Mouse (Mus musculus) thymus, adult 2 months (tissue): Measurements from ENCODE around the gene Zfand4. TPM values are rescaled to one million over a fixed set of nuclear protein-coding genes. Genes with fewer than 3 reads are reported as not detected.
A peak's percentile ranks its signal among the peaks of the same experiment; 100 is the strongest.

Source experiments
- DNase-seq: peaks from one replicate; pipeline ENCODE4 v3.0.0; 2021
- H3K27ac ChIP-seq: fragments of 200-500 bp; 2 replicates; pipeline ENCODE4 v1.5.1; 2012; ENCODE audit warnings: low read length, control low read depth; ENCODE audit not compliant: control insufficient read depth, insufficient read depth
- H3K27me3 ChIP-seq: fragments of 200-500 bp; 2 replicates; pipeline ENCODE4 v1.6.1; 2012; ENCODE audit warnings: mild to moderate bottlenecking, low read length, moderate library complexity, mixed read lengths; ENCODE audit not compliant: control insufficient read depth, insufficient read depth
- H3K36me3 ChIP-seq: fragments of 200-500 bp; 2 replicates; pipeline ENCODE4 v1.6.1; 2012; ENCODE audit warnings: mild to moderate bottlenecking, low read length, moderate library complexity; ENCODE audit not compliant: control insufficient read depth, insufficient read depth
- H3K4me1 ChIP-seq: fragments of 200-500 bp; replicated peaks from 2 replicates; pipeline ENCODE4 v1.6.1; 2012; ENCODE audit warnings: low read length; ENCODE audit not compliant: control insufficient read depth, insufficient read depth
- H3K4me3 ChIP-seq: fragments of 200-500 bp; 2 replicates; pipeline ENCODE4 v1.5.1; 2012; ENCODE audit warnings: mild to moderate bottlenecking, low read length, control low read depth, moderate library complexity; ENCODE audit not compliant: control insufficient read depth, insufficient read depth
- CTCF ChIP-seq: fragments of 200-500 bp; IDR thresholded peaks from 2 replicates; pipeline ENCODE4 v1.5.1; 2012; ENCODE audit warnings: mild to moderate bottlenecking, control low read depth, low read length, moderate library complexity, borderline replicate concordance; ENCODE audit not compliant: control insufficient read depth, poor library complexity, insufficient read depth; ENCODE audit errors: extremely low read depth
- POLR2A ChIP-seq: fragments of 200-500 bp; IDR thresholded peaks from 2 replicates; pipeline ENCODE4 v1.6.1; 2012; ENCODE audit warnings: mild to moderate bottlenecking, low read length, control low read depth, moderate library complexity; ENCODE audit not compliant: control insufficient read depth, poor library complexity, insufficient read depth; ENCODE audit errors: extremely low read depth
- WGBS: fragments of 180-500 bp; shearing (Covaris S2); methylation state at CpG from one replicate; pipeline ENCODE4 v1.1.7; 2018; 5-methylcytosine and 5-hydroxymethylcytosine counted together
- polyA plus RNA-seq: library from polyadenylated mRNA; depleted of rRNA; stranded (reverse); fragments of >200 nt; gene quantifications from 2 replicates; pipeline ENCODE4 v1.2.3, GENCODE M21; 2012

Gene Zfand4
- polyA plus RNA-seq, 1 experiment = 1.7 TPM

DNA sequence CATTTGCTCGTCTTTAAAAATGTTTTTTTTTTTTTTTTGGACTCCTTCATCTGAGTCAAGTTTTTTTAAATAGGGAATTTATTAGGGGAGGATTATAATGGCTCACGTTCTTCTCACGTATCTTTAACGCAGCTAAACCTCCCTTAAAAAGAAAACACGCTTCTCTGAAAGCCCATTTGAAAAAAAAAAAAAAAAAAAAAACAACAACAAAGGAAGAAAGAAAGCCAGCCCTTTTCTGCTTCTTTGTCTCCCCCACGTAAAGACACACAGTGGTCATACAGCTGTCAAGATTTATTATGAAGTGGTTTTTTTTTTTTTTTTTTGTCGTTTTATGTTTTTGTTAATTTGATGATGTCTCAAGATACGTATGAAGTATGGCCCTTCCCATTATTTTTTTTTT, 74.5 kb downstream of the Zfand4 start:
- 9% methylated on average over 8 of the region's 8 CpGs for WGBS
- Histone ChIP-seq H3K27me3 (peaks cover 6% of the 10 kb centered on the region; the same call in 1 of the 2 replicates), H3K4me3 (peak overlapping the region; percentile 85; the same call in 1 of the 2 replicates), H3K36me3 (no peaks in the 10 kb centered on the region), H3K27ac (no peak overlapping the region), H3K4me1 (peaks cover 8% of the 10 kb centered on the region)
- no peak for TF ChIP-seq POLR2A
- TF ChIP-seq CTCF = no peak
- no peak for DNase-seq

- TF ChIP-seq CTCF = no peak
- no peak for TF ChIP-seq POLR2A
- 96% methylated on average over 5 of the region's 5 CpGs for WGBS
- no peak overlapping the region for H3K27ac ChIP-seq
- peaks cover 8% of the 10 kb centered on the region for H3K4me1 ChIP-seq
- H3K27me3 ChIP-seq = peaks cover 6% of the 10 kb centered on the region; the same call in 1 of the 2 replicates
- H3K4me3 ChIP-seq = no peak overlapping the region
- no peak for DNase-seq
- H3K36me3 ChIP-seq = no peaks in the 10 kb centered on the region
These were observed 75.1 kb downstream of the Zfand4 start for GRCm38 (mm10) chr6:116339088-116339487.

DNA sequence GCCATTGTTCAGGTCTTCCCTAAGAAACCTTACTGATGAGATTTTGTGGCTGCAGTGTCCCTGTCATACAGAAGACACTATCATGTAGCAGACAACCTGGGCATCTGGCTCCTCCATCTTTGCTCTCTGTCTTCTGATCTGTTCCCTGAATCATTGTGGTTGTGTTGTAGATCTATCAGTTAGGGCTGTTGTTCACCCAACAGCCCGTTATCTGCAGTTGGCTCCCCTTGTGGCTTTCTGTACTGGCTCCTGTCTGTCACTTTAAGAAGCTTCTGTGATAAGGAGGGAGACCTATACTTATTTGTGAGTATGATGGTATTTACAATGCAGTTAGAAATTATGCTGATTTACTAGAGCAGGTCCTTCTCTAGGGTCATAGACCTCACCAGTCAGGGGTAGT, 76.5 kb downstream of the Zfand4 start:
- no peak overlapping the region for H3K4me3 ChIP-seq
- DNase-seq = no peak
- peaks cover 8% of the 10 kb centered on the region for H3K4me1 ChIP-seq
- no peaks in the 10 kb centered on the region for H3K36me3 ChIP-seq
- H3K27ac ChIP-seq = no peak overlapping the region
- H3K27me3 ChIP-seq = peaks cover 6% of the 10 kb centered on the region; the same call in 1 of the 2 replicates
- TF ChIP-seq POLR2A (no peak), CTCF (no peak)
- 41% methylated on average over 1 of the region's 1 CpGs for WGBS

DNA sequence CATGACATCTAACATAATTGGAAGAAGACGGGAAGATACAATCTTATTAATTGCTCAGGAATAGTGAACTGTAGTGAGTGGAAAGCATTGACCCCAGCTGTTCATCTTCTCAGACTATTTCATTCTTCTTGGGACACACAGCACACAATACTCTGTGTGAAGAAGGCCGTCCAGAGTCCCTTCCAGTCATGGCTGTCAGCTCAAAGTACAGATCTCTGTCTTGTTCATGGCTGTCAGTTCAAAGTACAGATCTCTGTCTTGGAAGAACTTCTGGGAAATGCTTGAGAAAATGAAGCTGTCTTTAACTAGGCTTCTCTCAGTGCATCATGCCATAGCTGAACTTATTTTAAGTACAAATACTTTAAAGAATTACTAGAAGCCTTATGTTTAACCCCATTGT, 83.9 kb downstream of the Zfand4 start:
- Histone ChIP-seq H3K27me3 (no peaks in the 10 kb centered on the region), H3K36me3 (no peaks in the 10 kb centered on the region), H3K27ac (no peak overlapping the region), H3K4me3 (no peak overlapping the region), H3K4me1 (no peaks in the 10 kb centered on the region)
- 93% methylated on average over 2 of the region's 2 CpGs for WGBS
- TF ChIP-seq POLR2A (no peak), CTCF (no peak)
- DNase-seq = no peak

- TF ChIP-seq CTCF (no peak), POLR2A (no peak)
- H3K36me3 ChIP-seq = no peaks in the 10 kb centered on the region
- no peaks in the 10 kb centered on the region for H3K4me1 ChIP-seq
- H3K4me3 ChIP-seq = no peak overlapping the region
- H3K27me3 ChIP-seq = no peaks in the 10 kb centered on the region
- no peak overlapping the region for H3K27ac ChIP-seq
- WGBS = 93% methylated on average over 3 of the region's 3 CpGs
- no peak for DNase-seq
These were observed 86.0 kb downstream of the Zfand4 start for GRCm38 (mm10) chr6:116349997-116350396.

- no peaks in the 10 kb centered on the region for H3K36me3 ChIP-seq
- H3K4me1 ChIP-seq = no peaks in the 10 kb centered on the region
- TF ChIP-seq POLR2A = no peak
- no peak for TF ChIP-seq CTCF
- no peak for DNase-seq
- no peak overlapping the region for H3K4me3 ChIP-seq
- no peaks in the 10 kb centered on the region for H3K27me3 ChIP-seq
- no peak overlapping the region for H3K27ac ChIP-seq
- 87% methylated on average over 6 of the region's 6 CpGs for WGBS
These were observed 86.6 kb downstream of the Zfand4 start for GRCm38 (mm10) chr6:116350643-116351042.

- Histone ChIP-seq H3K27ac (no peak overlapping the region), H3K27me3 (no peaks in the 10 kb centered on the region), H3K4me1 (no peaks in the 10 kb centered on the region), H3K36me3 (no peaks in the 10 kb centered on the region), H3K4me3 (no peak overlapping the region)
- 92% methylated on average over 4 of the region's 4 CpGs for WGBS
- no peak for TF ChIP-seq CTCF
- TF ChIP-seq POLR2A = no peak
- no peak for DNase-seq
These were observed 87.5 kb downstream of the Zfand4 start for GRCm38 (mm10) chr6:116351534-116351933.
